Mouse (Mus musculus) bone marrow macrophage, adult 2 months (primary cell): ENCODE measurements around the gene Vstm2l.

ENCODE experiments used
- CTCF ChIP-seq: IDR thresholded peaks from 2 replicates; pipeline ENCODE4 v1.5.1; 2012; ENCODE audit warnings: low read depth, mild to moderate bottlenecking, low read length, moderate library complexity
- POLR2A ChIP-seq: IDR thresholded peaks from 2 replicates; pipeline ENCODE4 v1.6.1; 2012; ENCODE audit warnings: mild to moderate bottlenecking, low read depth, low read length, borderline replicate concordance

DNA sequence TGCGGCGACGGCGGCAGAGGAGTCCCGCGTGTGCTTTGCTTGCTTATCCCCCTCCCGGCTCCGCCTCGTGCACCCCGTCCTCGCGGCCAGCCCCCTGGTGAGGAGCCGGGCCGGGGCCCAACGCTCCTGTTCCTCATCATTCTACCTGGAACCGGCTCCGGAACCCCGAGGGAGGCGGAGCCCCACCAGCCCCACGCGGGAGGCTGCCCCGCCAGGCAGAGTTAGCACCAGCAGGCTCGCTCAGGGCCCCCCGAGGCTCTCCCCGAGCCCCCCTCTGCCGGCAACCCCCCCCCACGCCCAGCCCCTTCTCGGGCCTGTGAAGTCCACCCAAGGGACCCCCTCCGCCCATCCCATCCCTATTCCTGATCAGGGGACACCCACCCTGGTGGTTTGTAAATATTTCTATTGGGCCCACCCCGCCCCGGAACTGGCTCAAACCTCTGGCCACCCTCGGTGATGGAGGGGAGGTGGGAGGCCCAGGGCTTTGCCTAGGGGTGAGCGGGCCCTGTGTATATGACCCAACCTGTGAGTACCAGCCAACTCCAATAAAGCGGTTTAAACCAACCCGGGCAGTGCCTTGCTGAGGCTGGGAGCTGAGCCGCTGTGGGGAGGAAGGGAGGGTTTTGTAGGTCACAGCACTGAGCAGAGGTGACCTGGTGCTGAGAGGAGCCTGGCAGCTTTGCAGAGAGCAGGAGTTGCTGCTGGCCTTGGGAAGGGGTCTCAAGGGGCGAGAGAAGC, 29.9 kb downstream of the Vstm2l start:
- TF ChIP-seq CTCF = no peak
- TF ChIP-seq POLR2A = no peak
